Mouse (Mus musculus) lung, postnatal 0 days (tissue): Measurements from ENCODE around the gene Cacna1a. TPM values are rescaled to one million over a fixed set of nuclear protein-coding genes. Genes with fewer than 3 reads are reported as not detected.

Experiments
- ATAC-seq: fragments of 200-750 bp; cut with Nextera tagmentation; 2 replicates; pipeline ENCODE4 v1.8.0; 2017; ENCODE audit warnings: moderate library complexity
- DNase-seq: peaks from one replicate; pipeline ENCODE4 v3.0.0-alpha.2; 2016; ENCODE audit warnings: low spot score
- H3K27ac ChIP-seq: fragments of 300-500 bp; sonication (generic); 2 replicates; pipeline ENCODE4 v1.5.1; 2014; ENCODE audit warnings: antibody characterized with exemption, mild to moderate bottlenecking, low read length, mixed read lengths
- H3K27me3 ChIP-seq: fragments of 300-500 bp; sonication (generic); replicated peaks from 2 replicates; pipeline ENCODE4 v1.6.1; 2014; ENCODE audit warnings: low read length, mixed read lengths; ENCODE audit not compliant: insufficient read depth
- H3K36me3 ChIP-seq: fragments of 300-500 bp; sonication (generic); 2 replicates; pipeline ENCODE4 v1.6.1; 2014; ENCODE audit warnings: low read length, mixed read lengths; ENCODE audit not compliant: insufficient read depth
- H3K4me1 ChIP-seq: fragments of 300-500 bp; sonication (generic); 2 replicates; pipeline ENCODE4 v1.6.1; 2014; ENCODE audit warnings: antibody characterized with exemption, low read depth, low read length, mixed read lengths; ENCODE audit not compliant: insufficient read depth
- H3K4me2 ChIP-seq: fragments of 300-500 bp; sonication (generic); replicated peaks from 2 replicates; pipeline ENCODE4 v1.6.1; 2014; ENCODE audit warnings: low read depth, mild to moderate bottlenecking, low read length, moderate library complexity, mixed read lengths
- H3K4me3 ChIP-seq: fragments of 300-500 bp; sonication (generic); 2 replicates; pipeline ENCODE4 v1.5.1; 2014; ENCODE audit warnings: low read depth, low read length
- H3K9ac ChIP-seq: fragments of 300-500 bp; sonication (generic); replicated peaks from 2 replicates; pipeline ENCODE4 v1.6.1; 2014; ENCODE audit warnings: low read depth, mild to moderate bottlenecking
- H3K9me3 ChIP-seq: fragments of 300-500 bp; sonication (generic); 2 replicates; pipeline ENCODE4 v1.6.1; 2016; ENCODE audit warnings: low read length, mixed read lengths
- CTCF ChIP-seq: IDR thresholded peaks from 2 replicates; pipeline ENCODE4 v1.5.1; 2016; ENCODE audit warnings: antibody characterized with exemption, mild to moderate bottlenecking
- EP300 ChIP-seq: IDR thresholded peaks from 2 replicates; pipeline ENCODE4 v1.6.1; 2016; ENCODE audit warnings: antibody characterized with exemption, mild to moderate bottlenecking, control low read depth
- WGBS: fragments of 180-500 bp; shearing (Covaris S2); extraction: QIAGEN DNeasy Blood & Tissue Kit; methylation state at CpG from one replicate; pipeline ENCODE4 v1.1.7; 2014; 5-methylcytosine and 5-hydroxymethylcytosine counted together
- polyA plus RNA-seq: library from polyadenylated mRNA; unstranded; fragments of >200 nt; fragmentation: Nextera tagmentation; extraction: Ambion mirVana; gene quantifications from 2 replicates; pipeline ENCODE4 v1.2.1, GENCODE M21; 2015

The Cacna1a gene
- polyA plus RNA-seq, 1 experiment from 2014 or later, result 3.3 TPM

DNA sequence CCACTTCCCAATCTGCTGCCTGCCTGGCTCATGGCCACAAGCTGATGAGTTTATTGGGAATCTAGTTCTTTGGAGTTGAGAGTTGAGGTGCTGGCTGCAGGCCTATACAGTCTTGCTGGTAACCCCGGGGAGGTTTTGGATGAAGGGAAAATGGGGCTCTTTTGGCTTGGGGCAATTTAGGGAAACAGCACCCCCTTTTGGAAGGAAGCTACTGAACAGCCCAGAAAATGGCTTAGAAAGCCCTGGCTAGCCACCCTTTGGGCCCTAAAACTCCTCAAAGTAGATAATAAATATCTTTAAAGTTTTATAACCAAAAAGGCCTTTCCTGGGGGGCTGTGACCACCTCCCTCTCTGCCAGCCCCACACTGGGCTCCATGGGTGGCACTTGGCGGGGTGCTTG, 129.9 kb downstream of the Cacna1a start:
- no peaks in the 10 kb centered on the region for H3K27me3 ChIP-seq
- no peak overlapping the region for H3K9ac ChIP-seq
- no peaks in the 10 kb centered on the region for H3K4me1 ChIP-seq
- H3K4me2 ChIP-seq, result no peak overlapping the region
- no peaks in the 10 kb centered on the region for H3K36me3 ChIP-seq
- H3K9me3 ChIP-seq, result no peaks in the 10 kb centered on the region
- ATAC-seq (no peak), DNase-seq (no peak)
- H3K4me3 ChIP-seq, result no peak overlapping the region
- TF ChIP-seq EP300, result no peak
- TF ChIP-seq CTCF, result no peak; the same call in 1 of the 2 replicates
- WGBS, result 70% methylated on average over 2 of the region's 2 CpGs
- H3K27ac ChIP-seq, result no peak overlapping the region

DNA sequence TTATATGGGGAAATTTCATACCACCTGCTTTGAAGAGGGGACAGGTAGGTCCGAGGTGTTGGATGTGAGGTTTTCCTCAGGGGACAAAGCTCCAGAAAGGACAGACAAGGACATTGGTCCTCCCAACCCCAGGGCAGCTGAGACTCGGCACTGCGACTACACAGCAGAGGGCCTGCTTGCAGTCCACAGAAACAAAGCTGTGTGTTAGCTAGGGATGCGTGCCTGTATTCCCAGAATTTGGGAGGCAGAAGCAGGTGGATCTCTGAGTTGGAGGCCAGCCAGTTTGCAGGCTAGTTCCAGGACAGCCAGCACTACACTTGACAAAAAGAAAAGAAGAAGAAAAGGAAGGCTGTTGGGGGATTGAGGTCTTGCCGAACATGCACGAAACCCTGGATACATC, 130.5 kb downstream of the Cacna1a start:
- TF ChIP-seq EP300, result no peak
- no peak for TF ChIP-seq CTCF
- 90% methylated on average over 6 of the region's 6 CpGs for WGBS

DNA sequence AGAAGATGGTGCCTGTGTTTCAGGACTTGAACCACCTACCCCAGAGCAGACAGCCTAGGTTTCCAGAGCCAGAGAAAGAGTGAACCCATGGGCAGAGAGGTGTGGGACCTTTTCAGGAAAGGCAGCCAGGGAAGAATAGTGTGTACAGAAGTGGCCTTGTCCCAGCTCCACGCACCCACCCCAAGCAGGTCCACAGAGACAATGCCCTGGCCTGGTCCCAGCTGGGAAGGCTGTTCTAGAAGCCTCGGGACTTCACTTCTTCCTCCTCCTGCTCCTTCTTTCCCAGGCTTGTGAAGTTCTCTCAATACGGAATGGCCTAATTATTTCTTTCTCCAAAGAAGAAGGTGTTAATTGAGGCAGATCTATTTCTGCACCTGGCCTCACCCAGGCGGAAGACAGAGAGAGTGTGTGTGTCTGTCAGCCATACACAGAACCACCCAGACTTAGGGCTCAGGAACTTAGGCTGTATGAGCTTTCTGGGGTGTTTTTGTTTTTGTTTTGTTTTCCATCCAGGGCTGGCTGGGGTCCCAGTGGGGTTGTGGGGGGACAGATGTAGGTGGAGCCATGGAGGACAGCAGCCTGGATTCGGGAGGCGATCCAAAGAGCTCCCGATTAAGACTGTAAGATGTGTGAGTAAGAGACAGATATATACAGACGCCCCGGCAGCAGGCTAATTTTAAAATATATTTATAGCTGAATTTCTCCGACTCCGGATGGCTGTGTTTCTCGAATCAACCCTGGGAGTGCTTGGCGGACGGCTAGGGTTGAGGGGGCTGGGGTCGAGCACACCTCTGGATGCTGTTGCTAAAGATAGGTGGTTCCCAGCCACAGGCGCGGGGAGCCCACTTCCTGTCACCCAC, 131.8 kb downstream of the Cacna1a start:
- no peak for ATAC-seq
- H3K27ac ChIP-seq, result no peak overlapping the region
- no peaks in the 10 kb centered on the region for H3K36me3 ChIP-seq
- no peak for DNase-seq
- TF ChIP-seq EP300 (no peak), CTCF (no peak)
- H3K4me1 ChIP-seq, result no peaks in the 10 kb centered on the region
- H3K9ac ChIP-seq, result no peak overlapping the region
- no peak overlapping the region for H3K4me3 ChIP-seq
- no peaks in the 10 kb centered on the region for H3K9me3 ChIP-seq
- H3K4me2 ChIP-seq, result no peak overlapping the region
- H3K27me3 ChIP-seq, result no peaks in the 10 kb centered on the region
- 45% methylated on average over 17 of the region's 17 CpGs for WGBS

More for the DNA sequence above, 130.5 kb downstream of the Cacna1a start:
- DNase-seq, result no peak
- H3K4me3 ChIP-seq, result no peak overlapping the region
- H3K27ac ChIP-seq, result no peak overlapping the region
- no peaks in the 10 kb centered on the region for H3K27me3 ChIP-seq
- no peak overlapping the region for H3K9ac ChIP-seq
- no peaks in the 10 kb centered on the region for H3K36me3 ChIP-seq
- no peak overlapping the region for H3K4me2 ChIP-seq
- no peaks in the 10 kb centered on the region for H3K9me3 ChIP-seq
- ATAC-seq, result no peak
- no peaks in the 10 kb centered on the region for H3K4me1 ChIP-seq

DNA sequence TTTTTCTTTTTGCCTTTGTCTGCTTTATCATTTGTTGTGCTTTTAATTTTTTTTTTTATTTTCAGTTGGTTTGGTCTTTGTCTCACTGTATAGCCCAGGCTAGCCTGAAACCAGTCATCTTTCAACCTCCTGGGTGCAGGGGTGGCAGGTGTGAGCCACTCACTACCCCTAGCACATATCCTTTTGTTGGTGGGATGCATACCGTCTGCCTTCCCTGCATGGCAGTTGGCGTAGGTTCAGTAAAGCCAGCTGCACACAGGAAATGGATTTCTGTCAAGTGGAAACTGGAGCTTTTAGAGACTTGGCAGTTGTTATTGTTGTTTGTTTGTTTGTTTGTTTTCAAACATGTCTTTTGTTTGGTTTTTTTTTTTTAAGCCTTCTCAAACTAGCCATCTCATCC, 132.8 kb downstream of the Cacna1a start:
- no peak for TF ChIP-seq EP300
- H3K9ac ChIP-seq, result no peak overlapping the region
- WGBS, result 36% methylated on average over 2 of the region's 2 CpGs
- no peaks in the 10 kb centered on the region for H3K27me3 ChIP-seq
- H3K36me3 ChIP-seq, result no peaks in the 10 kb centered on the region
- no peak overlapping the region for H3K4me2 ChIP-seq
- no peaks in the 10 kb centered on the region for H3K9me3 ChIP-seq
- H3K4me3 ChIP-seq, result no peak overlapping the region
- no peak for ATAC-seq
- no peak for DNase-seq
- H3K4me1 ChIP-seq, result no peaks in the 10 kb centered on the region
- no peak overlapping the region for H3K27ac ChIP-seq

DNA sequence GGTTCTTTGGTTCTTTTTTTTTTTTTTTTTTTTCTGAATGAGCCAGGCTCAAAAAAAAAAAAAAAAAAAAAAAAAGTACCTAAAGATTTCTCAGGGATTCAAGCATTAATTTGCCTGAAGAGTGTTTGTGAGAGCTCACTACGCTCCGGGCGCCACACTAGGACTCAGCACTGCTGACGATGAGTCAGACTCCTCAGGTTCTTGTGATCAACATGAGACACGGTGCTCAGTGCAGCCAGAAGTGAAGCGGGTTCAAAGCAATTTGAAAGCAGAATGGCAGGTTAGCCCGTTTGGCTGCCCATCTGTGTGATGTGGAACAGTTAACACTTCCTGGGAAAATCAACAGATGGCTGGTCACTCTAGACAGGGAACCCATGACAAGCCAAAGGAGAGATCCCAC, 139.8 kb downstream of the Cacna1a start:
- Histone ChIP-seq H3K4me1 (no peaks in the 10 kb centered on the region), H3K36me3 (no peaks in the 10 kb centered on the region), H3K4me2 (no peak overlapping the region), H3K9ac (no peak overlapping the region), H3K4me3 (no peak overlapping the region), H3K9me3 (no peaks in the 10 kb centered on the region), H3K27ac (no peak overlapping the region), H3K27me3 (no peaks in the 10 kb centered on the region)
- DNase-seq (no peak), ATAC-seq (no peak)
- no peak for TF ChIP-seq EP300
- TF ChIP-seq CTCF, result no peak
- WGBS, result 74% methylated on average over 7 of the region's 7 CpGs

DNA sequence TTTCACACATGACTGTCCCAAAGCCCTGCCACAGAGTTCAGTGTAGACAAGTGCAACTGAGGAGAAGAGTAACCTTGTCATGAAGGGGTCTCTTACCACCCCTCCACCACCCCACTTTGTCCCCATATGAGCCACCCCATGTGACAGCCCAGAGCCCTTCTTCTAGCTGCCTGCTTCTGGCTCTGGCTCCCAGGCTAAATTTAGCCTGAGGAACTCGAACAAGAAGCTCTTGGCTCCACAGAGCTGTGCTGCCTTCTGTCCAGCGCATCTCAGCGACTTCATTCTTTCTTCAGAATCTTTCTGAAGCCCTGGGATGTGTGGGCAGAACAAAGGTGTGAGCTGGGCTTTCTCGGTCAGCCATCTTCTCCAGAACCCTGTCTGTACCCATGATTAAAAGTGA, 141.3 kb downstream of the Cacna1a start:
- no peaks in the 10 kb centered on the region for H3K27me3 ChIP-seq
- no peaks in the 10 kb centered on the region for H3K9me3 ChIP-seq
- H3K36me3 ChIP-seq, result no peaks in the 10 kb centered on the region
- no peak for TF ChIP-seq EP300
- ATAC-seq (no peak), DNase-seq (no peak)
- H3K9ac ChIP-seq, result no peak overlapping the region
- H3K4me2 ChIP-seq, result no peak overlapping the region
- no peak overlapping the region for H3K27ac ChIP-seq
- H3K4me3 ChIP-seq, result no peak overlapping the region
- H3K4me1 ChIP-seq, result no peaks in the 10 kb centered on the region
- 64% methylated on average over 4 of the region's 4 CpGs for WGBS
